Comparison of ENCODE assay signal across 12 mouse cellular contexts in genomic region chr3:143947079-143947937, GRCm38 (mm10).
DNase-seq lines count a peak whose midpoint lies in the region; ATAC-seq and TF ChIP-seq lines count a peak whose summit lies in the region.
"Had no signal": no experiment of that assay in that cellular context is flagged by ENCODE, and none has a peak within 500 bp of the region (broad histone marks: within the 10 kb centered on the region; RNA-seq: fewer than 3 reads in every experiment).

No protein-coding gene starts in this region.

- no peak for DNase-seq in stomach, postnatal 0 days (ENCODE audit: low spot score)
- peak; percentile 75 for DNase-seq in forebrain, embryonic 11.5 days (ENCODE audit: low spot score)
- DNase-seq in left cerebral cortex, adult 18-20 months (ENCODE audit: low spot score in 2 of 2), result no peak
- DNase-seq in urinary bladder, adult 2 months (ENCODE audit: low spot score), result no peak
- DNase-seq in cerebellum, postnatal 14 days, result no peak
- DNase-seq: gastrocnemius, postnatal 25 days; heart, postnatal 10 days; lung, postnatal 14 days; thymus, postnatal 14 days had no signal

- no peak for TF ChIP-seq EP300 in stomach, postnatal 0 days (optimal IDR thresholded peaks at IDR 0.05)

- no peak overlapping the region for H3K9ac ChIP-seq in stomach, embryonic 14.5 days (replicated peaks; ENCODE audit: low read depth, low read length)
- no peak overlapping the region for H3K9ac ChIP-seq in stomach, postnatal 0 days (ENCODE audit: low read length)
- no peak overlapping the region for H3K9ac ChIP-seq in forebrain, embryonic 11.5 days (ENCODE audit: low read length)
- no peak overlapping the region for H3K9ac ChIP-seq in limb, embryonic 13.5 days
- H3K9ac ChIP-seq in stomach, embryonic 16.5 days (ENCODE audit: low read length), result no peak overlapping the region

- no peak overlapping the region for H3K4me3 ChIP-seq in stomach, embryonic 14.5 days (ENCODE audit: low read depth, low read length)
- no peak overlapping the region for H3K4me3 ChIP-seq in stomach, postnatal 0 days (ENCODE audit: low read depth, low read length)
- no peak overlapping the region for H3K4me3 ChIP-seq in forebrain, embryonic 11.5 days (ENCODE audit: low read depth, low read length)
- no peak overlapping the region for H3K4me3 ChIP-seq in limb, embryonic 13.5 days
- H3K4me3 ChIP-seq in stomach, embryonic 16.5 days (replicated peaks; ENCODE audit: low read length), result no peak overlapping the region

- H3K36me3 ChIP-seq in stomach, embryonic 14.5 days (ENCODE audit: control insufficient read depth, insufficient read depth, low read length), result no peaks in the 10 kb centered on the region
- H3K36me3 ChIP-seq in stomach, postnatal 0 days (ENCODE audit: control insufficient read depth, insufficient read depth, low read length), result no peaks in the 10 kb centered on the region
- H3K36me3 ChIP-seq in forebrain, embryonic 11.5 days (ENCODE audit: control insufficient read depth, insufficient read depth, low read length), result no peaks in the 10 kb centered on the region
- H3K36me3 ChIP-seq in limb, embryonic 13.5 days, result no peaks in the 10 kb centered on the region
- no peaks in the 10 kb centered on the region for H3K36me3 ChIP-seq in stomach, embryonic 16.5 days (ENCODE audit: control insufficient read depth, insufficient read depth, low read length)

- peak overlapping the region; percentile 52; the same call in 1 of the 2 replicates for H3K27ac ChIP-seq in stomach, embryonic 14.5 days (ENCODE audit: low read length)
- no peak overlapping the region for H3K27ac ChIP-seq in stomach, postnatal 0 days (replicated peaks)
- no peak overlapping the region; the same call in 1 of the 2 replicates for H3K27ac ChIP-seq in forebrain, embryonic 11.5 days (ENCODE audit: low read depth, low read length)
- no peak overlapping the region for H3K27ac ChIP-seq in limb, embryonic 13.5 days
- peak overlapping the region; percentile 9; the same call in 1 of the 2 replicates for H3K27ac ChIP-seq in stomach, embryonic 16.5 days (ENCODE audit: low read length)

- H3K4me1 ChIP-seq in stomach, embryonic 14.5 days (ENCODE audit: control insufficient read depth, insufficient read depth, low read length), result peaks cover 13% of the 10 kb centered on the region; the same call in 1 of the 2 replicates
- 0 out of 2 replicates have a peak, but pooled peaks cover 2% of the 10 kb centered on the region for H3K4me1 ChIP-seq in stomach, postnatal 0 days (replicated peaks; ENCODE audit: control insufficient read depth, insufficient read depth)
- H3K4me1 ChIP-seq in forebrain, embryonic 11.5 days (replicated peaks; ENCODE audit: control insufficient read depth, insufficient read depth, low read length), result peaks cover 7% of the 10 kb centered on the region; the same call in 1 of the 2 replicates
- H3K4me1 ChIP-seq in limb, embryonic 13.5 days, result peaks cover 23% of the 10 kb centered on the region
- peaks cover under 1% of the 10 kb centered on the region; the same call in 1 of the 2 replicates for H3K4me1 ChIP-seq in stomach, embryonic 16.5 days (ENCODE audit: control insufficient read depth, insufficient read depth, low read length)

- no peaks in the 10 kb centered on the region for H3K9me3 ChIP-seq in stomach, embryonic 14.5 days (ENCODE audit: control insufficient read depth, low read depth, low read length)
- H3K9me3 ChIP-seq in stomach, postnatal 0 days (ENCODE audit: control insufficient read depth, low read length), result no peaks in the 10 kb centered on the region
- no peaks in the 10 kb centered on the region for H3K9me3 ChIP-seq in forebrain, embryonic 11.5 days (ENCODE audit: control insufficient read depth, low read length)
- no peaks in the 10 kb centered on the region for H3K9me3 ChIP-seq in limb, embryonic 13.5 days
- no peaks in the 10 kb centered on the region for H3K9me3 ChIP-seq in stomach, embryonic 16.5 days (replicated peaks; ENCODE audit: control insufficient read depth, low read length)

- no peaks in the 10 kb centered on the region for H3K27me3 ChIP-seq in stomach, embryonic 14.5 days (ENCODE audit: control insufficient read depth, insufficient read depth, low read length)
- no peaks in the 10 kb centered on the region for H3K27me3 ChIP-seq in stomach, postnatal 0 days (ENCODE audit: control insufficient read depth, insufficient read depth, low read length)
- no peaks in the 10 kb centered on the region for H3K27me3 ChIP-seq in forebrain, embryonic 11.5 days (ENCODE audit: control insufficient read depth, insufficient read depth, low read length)
- H3K27me3 ChIP-seq in limb, embryonic 13.5 days, result no peaks in the 10 kb centered on the region
- no peaks in the 10 kb centered on the region for H3K27me3 ChIP-seq in stomach, embryonic 16.5 days (ENCODE audit: control insufficient read depth, insufficient read depth, low read length)

- H3K4me2 ChIP-seq in stomach, embryonic 14.5 days (replicated peaks; ENCODE audit: low read depth, low read length), result 0 out of 2 replicates have a peak overlapping the region, but pooled peaks have one; percentile 1
- no peak overlapping the region for H3K4me2 ChIP-seq in stomach, postnatal 0 days (replicated peaks; ENCODE audit: low read depth)
- H3K4me2 ChIP-seq in forebrain, embryonic 11.5 days (ENCODE audit: low read depth, low read length, severe bottlenecking), result no peak overlapping the region
- H3K4me2 ChIP-seq in limb, embryonic 13.5 days (replicated peaks), result peak overlapping the region; percentile 17
- H3K4me2 ChIP-seq in stomach, embryonic 16.5 days (ENCODE audit: low read depth, low read length), result peak overlapping the region; percentile 33

- no peak for TF ChIP-seq CTCF in stomach, postnatal 0 days (IDR thresholded peaks at IDR 0.05; ENCODE audit: low read depth)

- no peak for ATAC-seq in stomach, embryonic 14.5 days (ENCODE audit: insufficient number of reproducible peaks, insufficient read depth, low FRiP score, low read depth)
- ATAC-seq in stomach, postnatal 0 days (ENCODE audit: low FRiP score, low TSS enrichment), result no peak
- peak; percentile 92 for ATAC-seq in forebrain, embryonic 11.5 days (replicated peaks; ENCODE audit: low FRiP score)
- no peak for ATAC-seq in limb, embryonic 13.5 days (ENCODE audit: low FRiP score, low read depth)
- ATAC-seq in stomach, embryonic 16.5 days (ENCODE audit: insufficient read depth, low FRiP score), result no peak

- 45% methylated on average over 11 of the region's 11 CpGs for WGBS in stomach, embryonic 14.5 days
- WGBS in stomach, postnatal 0 days, result 41% methylated on average over 11 of the region's 11 CpGs
- WGBS in forebrain, embryonic 11.5 days, result 13% methylated on average over 11 of the region's 11 CpGs
- 10% methylated on average over 11 of the region's 11 CpGs for WGBS in limb, embryonic 13.5 days
- 40% methylated on average over 11 of the region's 11 CpGs for WGBS in stomach, embryonic 16.5 days

Comparison
In these comparisons a context has a peak if more than half of its experiments do, and no peak if none do; other contexts are left out.
1. H3K27ac ChIP-seq: peak in stomach, embryonic 14.5 days (single experiment) and stomach, embryonic 16.5 days (single experiment); none in stomach, postnatal 0 days (single experiment), forebrain, embryonic 11.5 days (single experiment) and limb, embryonic 13.5 days (single experiment).
2. H3K4me2 ChIP-seq: peak in stomach, embryonic 14.5 days (single experiment), limb, embryonic 13.5 days (single experiment) and stomach, embryonic 16.5 days (single experiment); none in stomach, postnatal 0 days (single experiment) and forebrain, embryonic 11.5 days (single experiment).